Mouse (Mus musculus) kidney, embryonic 15.5 days (tissue): ENCODE data around the gene Gtpbp1. TPM values are rescaled to one million over a fixed set of nuclear protein-coding genes. Genes with fewer than 3 reads are reported as not detected.
"Not testable (repeated sequence)": the region's sequence is repeated elsewhere in the genome, so short reads cannot be mapped to it uniquely, and the experiment has no call there.

Source experiments
- ATAC-seq: fragments of 200-750 bp; cut with Nextera tagmentation; replicated peaks from 2 replicates; pipeline ENCODE4 v1.8.0; 2017; ENCODE audit warnings: moderate TSS enrichment; ENCODE audit not compliant: low FRiP score
- H3K27ac ChIP-seq: fragments of 300-500 bp; sonication (generic); 2 replicates; pipeline ENCODE4 v1.5.1; 2015; ENCODE audit warnings: mild to moderate bottlenecking, inconsistent platforms
- H3K27me3 ChIP-seq: fragments of 300-500 bp; sonication (generic); 2 replicates; pipeline ENCODE4 v1.6.1; 2015; ENCODE audit warnings: inconsistent platforms
- H3K36me3 ChIP-seq: fragments of 300-500 bp; sonication (generic); 2 replicates; pipeline ENCODE4 v1.6.1; 2015; ENCODE audit warnings: inconsistent platforms
- H3K4me1 ChIP-seq: fragments of 300-500 bp; sonication (generic); 2 replicates; pipeline ENCODE4 v1.6.1; 2015; ENCODE audit warnings: inconsistent platforms
- H3K4me2 ChIP-seq: fragments of 300-500 bp; sonication (generic); 2 replicates; pipeline ENCODE4 v1.6.1; 2015; ENCODE audit warnings: moderate library complexity, mild to moderate bottlenecking, inconsistent platforms
- H3K4me3 ChIP-seq: fragments of 300-500 bp; sonication (generic); replicated peaks from 2 replicates; pipeline ENCODE4 v1.5.1; 2015; ENCODE audit warnings: mild to moderate bottlenecking, inconsistent platforms
- H3K9ac ChIP-seq: fragments of 300-500 bp; sonication (generic); 2 replicates; pipeline ENCODE4 v1.6.1; 2015; ENCODE audit warnings: mild to moderate bottlenecking, inconsistent platforms
- H3K9me3 ChIP-seq: fragments of 300-500 bp; sonication (generic); replicated peaks from 2 replicates; pipeline ENCODE4 v1.6.1; 2016; ENCODE audit warnings: inconsistent platforms
- WGBS: fragments of 180-500 bp; shearing (Covaris S2); methylation state at CpG from one replicate; pipeline ENCODE4 v1.1.7; 2015; ENCODE audit warnings: mixed read lengths; 5-methylcytosine and 5-hydroxymethylcytosine counted together
- polyA plus RNA-seq: library from polyadenylated mRNA; unstranded; fragments of >200 nt; fragmentation: Nextera tagmentation; extraction: Ambion mirVana; gene quantifications from 2 replicates; pipeline ENCODE4 v1.2.1, GENCODE M21; 2015

Gtpbp1 gene
- polyA plus RNA-seq, 1 experiment from 2014 or later = 36.5 TPM

DNA sequence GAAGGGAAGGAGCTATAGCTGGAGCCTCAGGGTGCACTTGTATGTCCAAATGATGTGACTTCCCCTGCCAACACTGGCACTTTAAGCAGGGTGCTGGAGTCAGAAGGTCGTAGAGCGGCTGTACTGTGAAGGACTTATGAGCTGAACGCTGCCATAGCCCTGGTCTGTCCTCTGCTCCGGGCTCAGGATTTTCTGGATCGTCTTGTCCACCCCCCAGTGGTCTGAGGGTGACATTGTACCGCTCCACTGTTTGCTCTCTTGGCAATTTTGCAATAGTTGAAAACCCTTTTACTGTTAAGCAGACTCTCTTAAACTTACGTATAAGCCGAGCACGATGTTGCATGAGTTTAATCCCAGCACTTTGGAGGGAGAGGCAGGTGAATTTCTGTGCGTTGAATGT lies 21.4 kb upstream of the Gtpbp1 start:
- Histone ChIP-seq H3K9me3 (no peaks in the 10 kb centered on the region), H3K4me1 (peaks cover 8% of the 10 kb centered on the region), H3K4me3 (no peak overlapping the region), H3K4me2 (no peak overlapping the region), H3K9ac (no peak overlapping the region), H3K27ac (no peak overlapping the region), H3K27me3 (no peaks in the 10 kb centered on the region), H3K36me3 (peaks cover 43% of the 10 kb centered on the region)
- no peak for ATAC-seq
- WGBS = 63% methylated on average over 10 of the region's 10 CpGs

DNA sequence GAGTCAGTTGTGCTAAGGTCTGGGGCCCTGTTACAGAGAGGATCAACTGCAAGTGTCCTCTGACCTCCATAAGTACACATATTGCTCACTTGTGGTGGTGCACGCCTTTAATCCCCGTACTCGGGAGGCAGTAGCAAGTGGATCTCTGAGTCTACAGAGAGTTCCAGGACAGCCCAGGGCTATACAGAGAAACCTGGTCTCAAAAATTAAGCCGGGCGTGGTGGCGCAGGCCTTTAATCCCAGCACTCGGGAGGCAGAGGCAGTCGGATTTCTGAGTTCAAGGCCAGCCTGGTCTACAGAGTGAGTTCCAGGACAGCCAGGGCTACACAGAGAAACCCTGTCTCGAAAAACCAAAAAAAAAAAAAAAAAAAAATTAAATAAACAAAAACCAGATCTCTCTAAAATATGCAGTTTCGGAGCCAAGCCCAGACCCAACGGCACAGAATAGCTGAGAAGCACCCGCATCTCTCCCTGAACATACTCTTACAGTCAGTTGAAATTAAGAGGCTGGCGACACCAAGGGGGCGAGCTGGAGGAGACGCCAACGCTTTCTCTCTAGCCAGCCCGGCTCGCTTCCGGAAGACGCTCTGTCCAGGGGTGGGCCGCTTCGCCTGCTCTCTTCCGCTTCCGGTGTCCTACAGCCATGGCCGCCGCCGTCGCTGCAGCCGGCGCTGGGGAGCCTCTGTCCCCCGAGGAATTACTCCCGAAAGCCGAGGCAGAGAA lies 20.2 kb upstream of the Gtpbp1 start, which contains the start of gene Tomm22:
Gene Tomm22, plus strand, starts transcription at position 613 of the 723 bp plus-strand sequence.
- no peak within 1 kb of the TSS for H3K27ac ChIP-seq
- peak within 1 kb of the TSS; percentile 97 for H3K4me3 ChIP-seq
- H3K27me3 ChIP-seq = no peaks in the 10 kb centered on the region
- peak; percentile 96 for ATAC-seq
- peaks cover 54% of the 10 kb centered on the region for H3K36me3 ChIP-seq
- peaks cover 8% of the 10 kb centered on the region for H3K4me1 ChIP-seq
- H3K9ac ChIP-seq = peak within 1 kb of the TSS; percentile 86
- H3K4me2 ChIP-seq = peak within 1 kb of the TSS; percentile 73
- 18% methylated on average over 33 of the region's 33 CpGs for WGBS
- H3K9me3 ChIP-seq = no peaks in the 10 kb centered on the region

DNA sequence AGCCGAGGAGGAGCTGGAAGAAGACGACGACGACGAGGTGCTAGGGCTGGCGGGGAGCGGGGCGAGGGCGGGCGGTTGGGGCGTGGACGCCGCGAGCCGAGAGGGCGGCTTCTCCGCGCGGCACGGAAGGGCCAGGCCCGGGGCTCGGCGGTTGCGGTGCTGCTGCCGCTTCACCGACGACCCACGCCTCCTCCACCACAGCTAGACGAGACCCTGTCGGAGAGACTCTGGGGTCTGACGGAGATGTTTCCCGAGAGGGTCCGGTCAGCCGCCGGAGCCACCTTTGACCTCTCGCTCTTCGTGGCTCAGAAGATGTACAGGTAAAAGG lies 19.7 kb upstream of the Gtpbp1 start:
- peak; percentile 47 for ATAC-seq
- Histone ChIP-seq H3K4me1 (peaks cover 8% of the 10 kb centered on the region), H3K4me3 (peak overlapping the region; percentile 97), H3K4me2 (peak overlapping the region; percentile 73), H3K36me3 (peaks cover 54% of the 10 kb centered on the region), H3K27me3 (no peaks in the 10 kb centered on the region), H3K27ac (no peak overlapping the region), H3K9me3 (no peaks in the 10 kb centered on the region), H3K9ac (peak overlapping the region; percentile 86)
- under 1% methylated on average over 37 of the region's 37 CpGs for WGBS

DNA sequence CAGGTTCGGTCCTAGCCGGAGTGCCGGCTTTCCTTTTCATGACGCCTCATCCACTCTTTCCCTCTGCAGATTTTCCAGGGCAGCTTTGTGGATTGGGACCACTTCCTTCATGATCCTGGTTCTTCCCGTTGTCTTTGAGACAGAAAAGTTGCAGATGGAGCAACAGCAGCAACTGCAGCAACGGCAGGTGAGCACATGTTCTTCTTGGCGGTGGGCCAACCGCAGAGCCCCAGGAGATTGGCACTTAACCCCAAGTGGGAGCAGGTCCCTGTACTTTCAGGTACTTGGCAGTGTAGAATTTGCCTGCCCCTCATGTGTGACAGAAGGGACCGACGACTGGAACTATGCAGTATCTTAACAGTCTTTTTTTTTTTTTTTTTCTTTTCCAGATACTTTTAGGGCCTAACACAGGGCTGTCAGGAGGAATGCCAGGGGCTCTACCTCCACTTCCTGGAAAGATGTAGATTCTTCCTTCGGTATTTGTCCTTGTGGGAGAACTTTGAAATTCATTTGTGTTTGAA lies 18.8 kb upstream of the Gtpbp1 start:
- H3K4me1 ChIP-seq, H3K9ac ChIP-seq, ATAC-seq, H3K27ac ChIP-seq, H3K27me3 ChIP-seq, H3K9me3 ChIP-seq: not testable (repeated sequence)
- Histone ChIP-seq H3K36me3 (peaks cover 55% of the 10 kb centered on the region), H3K4me3 (peak overlapping the region; percentile 97), H3K4me2 (peak overlapping the region; percentile 73)
- 82% methylated on average over 11 of the region's 11 CpGs for WGBS

DNA sequence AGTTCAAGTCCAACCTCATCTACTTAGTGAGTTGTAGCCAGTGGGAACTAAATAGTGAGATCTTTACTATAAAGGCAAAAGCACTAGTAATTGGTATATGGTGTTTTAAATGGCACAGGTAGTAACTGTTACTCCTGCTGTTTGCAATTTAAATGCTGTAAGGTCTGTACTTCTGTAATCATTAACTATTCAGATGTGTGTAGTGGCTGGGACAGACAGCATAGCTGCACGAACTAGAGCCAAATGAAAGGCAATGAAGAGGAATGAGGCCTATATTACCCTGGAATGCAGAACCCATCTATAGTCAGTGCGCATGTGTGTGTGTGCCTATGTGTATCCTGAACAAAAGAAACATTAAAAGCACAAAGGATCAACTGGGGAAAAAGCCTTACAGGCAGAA lies 12.7 kb upstream of the Gtpbp1 start:
- Histone ChIP-seq H3K4me1 (peaks cover 18% of the 10 kb centered on the region), H3K36me3 (peaks cover 54% of the 10 kb centered on the region), H3K4me2 (no peak overlapping the region), H3K4me3 (no peak overlapping the region), H3K9me3 (no peaks in the 10 kb centered on the region), H3K27me3 (no peaks in the 10 kb centered on the region), H3K9ac (no peak overlapping the region), H3K27ac (peak overlapping the region; percentile 72)
- 79% methylated on average over 2 of the region's 2 CpGs for WGBS
- ATAC-seq = 0 out of 2 replicates have a peak, but pooled peaks have one; percentile 33

DNA sequence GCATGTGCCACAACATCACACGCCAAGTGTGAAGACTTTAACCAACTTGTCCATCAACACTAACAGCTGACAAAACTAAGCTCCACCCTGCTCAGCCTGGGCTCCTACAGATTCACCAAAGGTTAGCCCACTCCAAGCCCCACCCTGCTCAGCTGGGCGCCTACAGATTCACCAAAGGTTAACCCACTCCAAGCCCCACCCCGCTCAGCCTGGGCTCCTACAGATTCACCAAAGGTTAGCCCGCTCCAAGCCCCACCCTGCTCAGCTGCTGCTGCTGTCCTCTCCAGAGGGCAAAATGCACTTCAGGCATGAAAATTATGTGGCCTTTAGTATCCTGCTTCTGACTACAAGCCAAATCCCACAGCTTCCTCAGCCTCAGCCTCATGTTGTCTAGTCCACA lies 8.7 kb upstream of the Gtpbp1 start:
- WGBS = 86% methylated on average over 4 of the region's 4 CpGs
- no peak for ATAC-seq
- H3K36me3 ChIP-seq = peaks cover 14% of the 10 kb centered on the region
- H3K27ac ChIP-seq = no peak overlapping the region
- no peaks in the 10 kb centered on the region for H3K9me3 ChIP-seq
- peaks cover 55% of the 10 kb centered on the region for H3K4me1 ChIP-seq
- H3K4me3 ChIP-seq = no peak overlapping the region
- no peaks in the 10 kb centered on the region for H3K27me3 ChIP-seq
- no peak overlapping the region for H3K4me2 ChIP-seq
- H3K9ac ChIP-seq = no peak overlapping the region

DNA sequence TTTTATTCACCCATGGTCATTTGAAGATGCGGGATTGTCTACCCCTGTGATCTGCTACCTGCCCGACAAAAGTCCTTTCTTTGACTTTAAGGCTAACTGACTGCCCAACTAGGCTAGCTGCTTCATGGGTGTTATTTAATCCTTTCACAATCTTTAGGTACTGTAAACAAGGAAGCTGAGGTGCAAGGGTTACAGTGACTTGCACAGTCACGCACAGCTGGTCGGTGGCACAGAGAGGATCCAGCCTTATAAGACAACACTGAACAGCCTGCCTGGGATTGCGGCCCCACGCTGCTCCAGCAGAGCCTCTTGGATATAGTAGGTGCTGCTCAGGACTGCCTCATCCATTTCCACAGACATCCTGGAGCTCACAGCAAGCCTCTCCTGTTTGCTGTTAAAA lies 7.5 kb upstream of the Gtpbp1 start:
- Histone ChIP-seq H3K4me3 (no peak overlapping the region), H3K27me3 (no peaks in the 10 kb centered on the region), H3K27ac (no peak overlapping the region), H3K4me2 (no peak overlapping the region), H3K4me1 (peaks cover 54% of the 10 kb centered on the region), H3K9ac (no peak overlapping the region), H3K36me3 (peaks cover 4% of the 10 kb centered on the region), H3K9me3 (no peaks in the 10 kb centered on the region)
- 63% methylated on average over 6 of the region's 6 CpGs for WGBS
- no peak for ATAC-seq

DNA sequence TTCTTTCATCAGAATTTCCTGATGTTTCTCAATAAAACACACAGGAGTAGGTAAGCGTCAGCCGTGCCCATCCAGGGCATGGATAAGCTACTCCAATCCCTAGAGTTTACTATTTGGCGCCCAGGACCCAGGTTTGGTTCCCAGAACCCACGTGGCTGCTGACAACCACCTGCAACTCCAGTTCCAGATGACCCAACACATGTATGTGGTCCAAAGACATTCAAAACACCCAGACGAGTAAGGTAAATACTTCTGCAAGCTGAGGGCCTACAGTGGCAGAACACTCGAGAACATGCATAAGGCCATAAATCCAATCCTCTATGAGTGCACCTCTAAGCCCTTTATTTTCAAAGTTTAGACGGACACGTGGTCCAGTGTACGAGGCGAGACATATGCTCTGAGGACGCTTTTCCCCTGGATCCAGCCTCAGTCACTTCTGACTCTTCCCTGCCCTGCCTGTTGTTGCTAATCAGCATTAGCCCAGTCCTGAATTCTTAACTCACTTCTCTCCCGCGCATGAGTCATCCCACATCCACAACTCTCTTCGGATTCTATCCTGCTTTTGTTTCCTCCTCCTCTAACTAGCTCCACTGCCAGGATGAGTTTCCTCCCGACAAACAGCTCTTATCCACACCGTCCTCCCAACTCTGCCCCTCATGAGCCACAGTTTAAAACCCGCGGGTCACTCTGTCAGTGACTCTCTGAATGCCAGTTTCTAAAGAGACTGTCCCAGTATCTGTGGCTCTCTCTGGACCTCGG lies 6.8 kb upstream of the Gtpbp1 start:
- no peaks in the 10 kb centered on the region for H3K9me3 ChIP-seq
- H3K27ac ChIP-seq = no peak overlapping the region
- H3K4me3 ChIP-seq = peak overlapping the region; percentile 67
- H3K4me2 ChIP-seq = peak overlapping the region; percentile 68
- no peak for ATAC-seq
- H3K27me3 ChIP-seq = no peaks in the 10 kb centered on the region
- peak overlapping the region; percentile 8; the same call in 1 of the 2 replicates for H3K9ac ChIP-seq
- peaks cover 58% of the 10 kb centered on the region for H3K4me1 ChIP-seq
- WGBS = 59% methylated on average over 19 of the region's 19 CpGs
- H3K36me3 ChIP-seq = peaks cover 4% of the 10 kb centered on the region

DNA sequence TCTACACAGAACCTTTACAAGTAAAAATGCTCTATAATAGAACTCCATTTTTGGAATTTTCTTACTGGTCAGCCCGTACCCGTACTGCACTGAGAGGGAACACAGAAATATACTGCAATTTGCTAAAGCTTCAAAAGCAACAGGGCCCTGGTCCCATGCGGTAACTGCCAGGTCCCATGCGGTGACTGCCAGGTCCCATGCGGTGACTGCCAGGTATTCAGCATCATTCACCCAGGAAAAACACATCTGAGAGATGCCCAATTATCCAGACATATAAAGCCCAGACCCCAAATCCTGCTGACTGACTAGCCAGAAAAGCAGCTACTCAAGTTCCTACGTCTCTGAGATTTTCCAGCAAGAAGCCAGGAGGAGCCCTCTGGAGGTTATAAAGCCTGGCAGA lies 6.0 kb upstream of the Gtpbp1 start:
- peaks cover 63% of the 10 kb centered on the region for H3K4me1 ChIP-seq
- 77% methylated on average over 6 of the region's 6 CpGs for WGBS

DNA sequence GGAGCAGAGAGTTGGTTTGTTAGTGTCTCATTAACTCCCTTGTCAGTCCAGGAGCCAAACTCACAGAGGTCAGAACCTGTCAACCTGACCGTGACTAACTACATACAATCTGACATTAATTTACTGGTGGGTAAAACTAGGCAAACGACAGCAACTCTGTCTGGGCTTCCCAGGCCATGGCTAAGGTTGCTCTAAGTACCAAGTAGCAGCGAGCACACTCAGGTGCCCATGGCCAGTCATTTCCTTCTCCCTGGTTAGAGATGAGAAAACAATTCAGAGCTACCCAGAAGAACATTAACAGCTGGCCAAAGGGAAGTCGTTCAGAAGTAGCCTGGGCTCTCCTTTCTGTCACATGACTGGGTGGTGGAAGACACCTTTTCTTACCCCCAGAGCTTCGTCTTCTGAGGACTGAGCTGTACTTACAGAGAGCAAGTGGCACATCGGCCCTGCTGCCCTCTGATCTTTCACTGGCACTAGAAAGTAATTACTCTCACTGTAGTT lies 5.5 kb upstream of the Gtpbp1 start:
- H3K4me3 ChIP-seq = peak overlapping the region; percentile 67
- ATAC-seq = no peak
- H3K36me3 ChIP-seq = no peaks in the 10 kb centered on the region
- H3K9me3 ChIP-seq = no peaks in the 10 kb centered on the region
- peak overlapping the region; percentile 34 for H3K9ac ChIP-seq
- WGBS = 12% methylated on average over 6 of the region's 6 CpGs
- peak overlapping the region; percentile 68 for H3K4me2 ChIP-seq
- H3K27ac ChIP-seq = 0 out of 2 replicates have a peak overlapping the region, but pooled peaks have one; percentile 29
- H3K4me1 ChIP-seq = peaks cover 68% of the 10 kb centered on the region
- H3K27me3 ChIP-seq = no peaks in the 10 kb centered on the region

More for the DNA sequence above, 6.0 kb upstream of the Gtpbp1 start:
- Histone ChIP-seq H3K9me3 (no peaks in the 10 kb centered on the region), H3K27ac (0 out of 2 replicates have a peak overlapping the region, but pooled peaks have one; percentile 29), H3K27me3 (no peaks in the 10 kb centered on the region), H3K9ac (peak overlapping the region; percentile 34; the same call in 1 of the 2 replicates), H3K4me2 (peak overlapping the region; percentile 68), H3K36me3 (peaks cover 2% of the 10 kb centered on the region), H3K4me3 (peak overlapping the region; percentile 67)
- no peak for ATAC-seq

DNA sequence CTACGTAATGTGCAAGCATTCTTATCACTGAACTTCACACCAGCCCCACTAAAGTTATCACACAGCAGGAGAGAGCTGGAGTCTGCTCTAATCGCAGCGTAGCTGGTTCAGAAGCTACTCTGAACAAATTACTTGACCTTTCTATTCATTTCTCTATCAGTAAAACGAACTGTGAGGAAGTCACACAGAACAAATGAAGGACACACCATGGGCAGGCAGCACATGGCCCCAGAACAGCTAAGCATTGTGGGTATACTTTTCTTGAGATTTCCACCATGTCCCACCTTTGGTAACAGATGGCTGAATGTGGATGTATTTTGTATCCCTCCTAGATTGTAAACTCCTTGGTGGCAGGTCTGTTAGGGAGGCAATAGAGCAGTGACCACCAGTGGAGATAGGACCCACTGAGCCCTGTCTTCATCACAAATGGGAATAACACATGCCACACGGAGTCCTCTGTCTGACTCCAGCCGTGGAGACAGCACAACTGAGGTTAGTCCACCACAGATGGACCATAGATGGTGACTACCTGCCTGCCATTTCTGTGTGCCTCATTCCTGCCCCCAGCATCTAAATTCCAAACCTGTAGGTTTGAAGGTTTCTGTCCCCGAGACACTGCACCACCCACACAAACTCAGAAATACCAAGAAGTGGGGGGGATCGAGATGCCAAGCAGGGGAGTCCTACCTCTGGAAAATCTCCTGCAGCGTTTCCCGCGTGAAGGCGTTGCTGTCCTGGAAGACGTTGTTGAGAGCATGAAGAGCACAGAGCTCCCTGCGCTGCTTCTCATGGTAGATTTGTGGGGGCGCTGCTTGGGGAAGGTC lies 4.4 kb upstream of the Gtpbp1 start:
- WGBS = 14% methylated on average over 15 of the region's 15 CpGs

More for the DNA sequence above, 4.4 kb upstream of the Gtpbp1 start:
- Histone ChIP-seq H3K4me1 (peaks cover 66% of the 10 kb centered on the region), H3K9ac (peak overlapping the region; percentile 81), H3K36me3 (no peaks in the 10 kb centered on the region), H3K4me2 (peak overlapping the region; percentile 68), H3K27me3 (no peaks in the 10 kb centered on the region), H3K9me3 (no peaks in the 10 kb centered on the region), H3K27ac (0 out of 2 replicates have a peak overlapping the region, but pooled peaks have one; percentile 29), H3K4me3 (peak overlapping the region; percentile 67)
- ATAC-seq = no peak
